Mouse (Mus musculus): ENCODE data around the gene Rai14.

The Rai14 gene

GRCm38 (mm10) chr15:10687365-10687764 is 27.1 kb downstream of the Rai14 start:
- DNase-seq, result no peak

GRCm38 (mm10) chr15:10685692-10686430 is 28.6 kb downstream of the Rai14 start:
- DNase-seq, result no peak

- no peak for DNase-seq
Observed at GRCm38 (mm10) chr15:10683687-10684203, 30.7 kb downstream of the Rai14 start.

GRCm38 (mm10) chr15:10680514-10680913 is 33.9 kb downstream of the Rai14 start:
- no peak for DNase-seq

GRCm38 (mm10) chr15:10679571-10679970 is 34.9 kb downstream of the Rai14 start:
- no peak for DNase-seq

GRCm38 (mm10) chr15:10675801-10676200 is 38.6 kb downstream of the Rai14 start:
- peak; percentile 32 for DNase-seq

- DNase-seq, result no peak
Observed at GRCm38 (mm10) chr15:10672880-10673279, 41.5 kb downstream of the Rai14 start.

- DNase-seq, result no peak
Observed at GRCm38 (mm10) chr15:10671868-10672267, 42.6 kb downstream of the Rai14 start.

GRCm38 (mm10) chr15:10670107-10670506 is 44.3 kb downstream of the Rai14 start:
- DNase-seq, result no peak

GRCm38 (mm10) chr15:10668120-10668900 is 46.1 kb downstream of the Rai14 start:
- DNase-seq, result no peak

- no peak for DNase-seq
Observed at GRCm38 (mm10) chr15:10665816-10666215, 48.6 kb downstream of the Rai14 start.

- DNase-seq, result no peak
Observed at GRCm38 (mm10) chr15:10664529-10664898, 49.9 kb downstream of the Rai14 start.

GRCm38 (mm10) chr15:10663793-10664528 is 50.5 kb downstream of the Rai14 start:
- no peak for DNase-seq

- no peak for DNase-seq
Observed at GRCm38 (mm10) chr15:10661961-10662606, 52.3 kb downstream of the Rai14 start.

GRCm38 (mm10) chr15:10658803-10659202 is 55.6 kb downstream of the Rai14 start:
- no peak for DNase-seq

GRCm38 (mm10) chr15:10656146-10656545 is 58.3 kb downstream of the Rai14 start:
- no peak for DNase-seq

GRCm38 (mm10) chr15:10655151-10655905 is 59.1 kb downstream of the Rai14 start:
- peak; percentile 67 for DNase-seq

- DNase-seq, result no peak
Observed at GRCm38 (mm10) chr15:10654696-10655095, 59.7 kb downstream of the Rai14 start.

GRCm38 (mm10) chr15:10652931-10653475 is 61.4 kb downstream of the Rai14 start:
- DNase-seq, result no peak

- peak; percentile 58 for DNase-seq
Observed at GRCm38 (mm10) chr15:10648372-10649109, 65.9 kb downstream of the Rai14 start.

- DNase-seq, result no peak
Observed at GRCm38 (mm10) chr15:10646297-10646696, 68.1 kb downstream of the Rai14 start.
